Mouse (Mus musculus): ENCODE measurements around the gene Ms4a13. TPM values are rescaled to one million over a fixed set of nuclear protein-coding genes. Genes with fewer than 3 reads are reported as not detected.
"Not testable (repeated sequence)": the region's sequence is repeated elsewhere in the genome, so short reads cannot be mapped to it uniquely, and the experiment has no call there.

Ms4a13 gene
- not detected for total RNA-seq (2021)
- long read RNA-seq, experiment 1 = 0 reads
- long read RNA-seq, experiment 2 = 0 reads

DNA sequence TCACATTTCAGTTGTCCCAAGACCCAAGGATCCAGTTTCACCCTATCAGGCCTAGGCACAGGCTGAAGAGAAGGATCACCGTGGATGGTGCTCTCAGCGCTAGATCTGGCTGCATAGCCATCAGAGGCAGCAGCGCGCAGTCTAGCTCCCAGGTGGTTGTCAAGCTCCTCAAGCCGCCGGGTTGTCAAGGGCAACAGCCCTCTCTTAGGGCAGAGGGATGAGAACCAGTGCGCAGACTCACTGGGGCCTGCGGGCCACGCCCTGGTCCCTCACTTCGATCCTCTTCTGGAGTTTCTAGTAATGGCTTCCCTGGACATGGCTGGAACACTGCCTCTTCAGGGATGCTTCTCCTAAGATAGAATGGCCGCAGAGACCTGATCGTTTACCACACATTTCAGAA is at the start of gene Ms4a13:
Gene Ms4a13, minus strand, starts transcription at position 192 of the 400 bp plus-strand sequence.
- DNase-seq (ENCODE audit: low spot score in 2 of 2) = no peak

GRCm38 (mm10) chr19:11244230-11244629 is 47.7 kb upstream of the Ms4a13 start:
- no peak for DNase-seq (ENCODE audit: low spot score in 2 of 2)

DNA sequence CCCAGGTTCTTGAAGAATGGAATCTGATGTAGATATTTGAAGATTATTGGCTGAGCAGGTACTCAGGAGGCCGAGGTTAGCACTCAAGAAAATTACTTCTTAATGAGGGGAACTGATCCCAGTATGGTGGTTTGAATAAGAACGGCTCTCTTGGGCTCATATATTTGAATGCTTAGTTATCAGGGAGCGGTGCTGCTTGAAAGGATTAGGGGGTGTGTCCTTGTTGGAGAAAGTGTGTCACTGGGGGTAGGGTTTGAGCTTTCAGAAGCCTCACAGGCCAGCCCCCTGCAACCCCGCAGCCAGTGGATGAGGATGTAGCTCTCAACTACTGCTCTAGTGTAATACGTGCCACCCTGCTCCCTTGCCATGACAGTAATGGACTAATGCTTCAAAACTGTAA is 46.0 kb upstream of the Ms4a13 start:
- no peak for DNase-seq (ENCODE audit: low spot score in 2 of 2)

- DNase-seq (ENCODE audit: low spot score in 2 of 2) = no peak
Observed at GRCm38 (mm10) chr19:11235820-11236219, 39.3 kb upstream of the Ms4a13 start.

DNA sequence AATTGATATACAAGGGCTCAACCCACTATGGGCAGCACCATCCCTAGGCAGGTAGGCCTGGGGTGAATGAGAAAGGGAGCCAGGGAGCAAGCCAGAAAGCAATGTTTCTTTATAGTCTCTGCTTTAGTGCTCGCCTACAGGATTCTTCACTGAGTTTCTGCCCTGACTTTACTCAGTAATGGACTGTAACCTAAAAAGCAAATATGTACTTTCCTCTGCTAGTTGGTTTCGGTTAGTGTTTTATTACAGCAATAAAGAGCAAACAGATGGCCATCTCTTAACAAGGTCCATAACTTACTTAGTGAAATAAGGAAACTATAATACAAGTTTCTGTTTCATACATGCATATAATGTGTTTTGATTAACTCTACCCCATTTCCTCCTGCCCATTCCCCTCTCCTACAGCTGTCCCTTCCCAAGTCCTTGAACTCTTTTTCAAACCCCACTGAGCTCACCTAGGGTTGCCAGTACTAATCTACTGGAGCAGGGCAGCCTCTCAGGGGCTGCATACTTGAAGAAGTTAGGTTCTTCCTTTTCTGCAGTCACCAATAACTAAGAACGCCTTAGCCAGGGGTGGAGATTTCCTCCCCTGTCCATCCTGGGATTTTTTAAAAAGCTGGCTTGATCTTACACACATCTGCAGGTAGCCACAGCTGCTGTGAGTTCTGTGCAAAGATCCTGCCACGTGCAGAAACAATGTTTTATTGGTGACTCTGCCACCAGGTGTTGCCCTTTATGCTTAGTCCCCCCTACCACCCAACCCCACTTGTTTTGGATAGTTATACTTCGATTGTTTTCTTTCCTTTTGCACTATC is 38.6 kb upstream of the Ms4a13 start:
- DNase-seq (ENCODE audit: low spot score in 2 of 2) = no peak

- DNase-seq (ENCODE audit: low spot score in 2 of 2) = no peak
Observed at GRCm38 (mm10) chr19:11234244-11234643, 37.7 kb upstream of the Ms4a13 start.

GRCm38 (mm10) chr19:11232348-11232747 is 35.8 kb upstream of the Ms4a13 start, which contains the start of gene Ms4a12:
Ms4a12 (minus strand) TSS chr19:11232448.
- DNase-seq (ENCODE audit: low spot score in 2 of 2) = no peak

- no peak for DNase-seq (ENCODE audit: low spot score in 2 of 2)
Observed at GRCm38 (mm10) chr19:11192552-11192951, 4.0 kb downstream of the Ms4a13 start.

- no peak for DNase-seq (ENCODE audit: low spot score in 2 of 2)
Observed at GRCm38 (mm10) chr19:11184121-11184520, 12.4 kb downstream of the Ms4a13 start.

- DNase-seq (ENCODE audit: low spot score in 2 of 2) = no peak
Observed at GRCm38 (mm10) chr19:11177464-11177863, 19.1 kb downstream of the Ms4a13 start.

DNA sequence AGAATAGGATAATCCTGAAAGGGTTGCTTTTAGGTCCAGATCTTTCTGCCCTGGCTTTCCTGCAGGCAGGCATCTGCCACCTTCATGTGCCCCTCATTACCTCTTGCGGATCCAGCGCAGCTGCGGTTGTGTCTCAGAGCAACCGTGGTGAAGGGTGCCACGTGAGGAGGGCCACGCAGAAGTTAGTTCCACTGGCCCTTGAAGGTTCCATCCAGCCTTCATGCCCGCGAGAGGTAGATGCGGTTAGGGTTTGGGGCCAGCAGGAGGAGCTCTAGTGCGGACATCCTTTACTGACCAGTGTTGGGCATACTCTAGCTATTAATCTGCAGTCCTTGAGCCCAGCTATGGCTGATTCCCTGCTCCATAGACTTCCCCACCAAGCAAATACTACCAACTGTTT is 31.4 kb downstream of the Ms4a13 start, which contains the start of gene 1700025F22Rik:
Gene 1700025F22Rik, minus strand, starts transcription at position 149 of the 400 bp plus-strand sequence.
- peak in 1 of 2 experiments; percentile 3 for DNase-seq (ENCODE audit: low spot score in 2 of 2)

- DNase-seq (ENCODE audit: low spot score in 2 of 2) = not testable (repeated sequence)
Observed at GRCm38 (mm10) chr19:11157890-11158289, 38.6 kb downstream of the Ms4a13 start.

DNA sequence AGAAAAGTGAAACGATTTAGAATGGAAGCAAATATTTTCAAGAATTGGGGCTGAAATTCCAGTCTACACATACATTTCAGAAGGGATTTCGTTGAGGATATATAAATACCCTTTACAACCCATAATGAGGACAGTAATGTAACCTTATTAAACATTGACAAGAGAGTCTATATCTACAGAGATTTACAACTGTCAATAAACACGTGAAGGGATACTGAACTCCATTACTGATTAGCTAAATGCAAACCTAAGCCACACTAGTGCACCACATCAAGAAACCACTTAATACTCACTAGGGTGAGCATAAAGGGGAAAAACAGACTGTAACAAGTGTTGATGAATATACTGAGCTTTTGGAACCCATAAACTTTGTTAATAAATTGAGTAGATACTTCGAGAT is 61.2 kb downstream of the Ms4a13 start:
- no peak for DNase-seq (ENCODE audit: low spot score in 2 of 2)

DNA sequence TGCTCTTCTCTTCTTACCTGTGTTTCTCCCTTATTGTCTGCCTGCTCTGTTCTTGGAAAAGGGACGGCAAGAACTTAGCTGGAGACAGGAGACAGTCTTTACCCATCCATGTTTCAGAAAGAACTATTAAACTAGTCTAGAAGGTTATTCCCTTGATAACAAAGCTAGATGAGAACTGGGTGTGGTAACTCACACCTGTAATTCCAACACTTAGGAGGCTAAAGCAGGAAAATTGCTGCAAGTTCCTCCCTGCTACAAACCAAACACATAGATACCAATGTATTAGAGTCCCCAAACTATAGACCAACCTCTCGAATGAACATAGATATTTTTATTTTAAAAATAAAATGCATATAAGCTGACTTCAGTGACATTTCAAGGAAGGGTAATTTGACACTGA is 61.7 kb downstream of the Ms4a13 start:
- no peak for DNase-seq (ENCODE audit: low spot score in 2 of 2)

DNA sequence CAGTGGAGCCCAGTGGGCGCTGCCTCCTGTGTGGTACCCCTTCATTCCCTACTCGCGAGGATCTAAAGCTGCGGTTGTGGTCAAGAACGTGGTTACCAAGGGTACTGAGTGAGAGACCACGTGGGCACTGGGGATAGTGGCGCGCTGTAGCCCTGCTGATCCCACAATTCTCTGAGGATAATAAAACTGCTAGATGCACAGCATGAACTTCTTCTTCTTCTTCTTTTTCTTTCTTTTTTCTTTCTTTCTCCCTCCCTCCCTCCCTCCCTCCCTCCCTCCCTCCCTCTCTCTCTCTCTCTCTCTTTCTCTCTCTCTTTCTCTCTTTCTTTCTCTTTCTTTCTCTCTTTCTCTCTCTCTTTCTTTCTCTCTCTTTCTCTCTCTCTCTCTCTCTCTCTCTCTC is 65.8 kb downstream of the Ms4a13 start, which contains the start of gene 1700017D01Rik:
Gene 1700017D01Rik, minus strand, starts transcription at position 101 of the 400 bp plus-strand sequence.
- not testable (repeated sequence) for DNase-seq (ENCODE audit: low spot score in 2 of 2)

GRCm38 (mm10) chr19:11129702-11130101 is 66.8 kb downstream of the Ms4a13 start:
- DNase-seq (ENCODE audit: low spot score in 2 of 2) = no peak

DNA sequence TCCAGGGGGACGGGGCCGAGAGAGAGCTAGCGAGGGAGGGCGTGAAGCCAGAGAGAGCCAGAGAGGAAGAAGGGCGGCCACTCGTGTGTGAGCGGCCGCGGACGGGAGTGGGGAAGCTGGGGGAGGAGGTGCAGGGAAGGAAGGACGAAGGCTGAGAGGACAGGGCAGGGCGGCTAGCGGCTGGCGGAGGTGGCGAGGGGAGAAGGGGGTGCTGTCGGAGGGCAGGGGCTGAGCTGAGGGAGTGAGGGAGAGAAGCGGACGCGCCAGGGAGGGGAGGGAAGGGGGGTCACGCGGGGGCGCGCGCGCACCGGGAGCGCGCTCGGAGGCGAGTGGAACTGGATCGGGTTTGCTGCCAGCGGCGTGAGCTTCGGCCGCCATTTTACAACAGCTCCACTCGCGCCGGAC is 75.5 kb downstream of the Ms4a13 start:
- DNase-seq (ENCODE audit: low spot score in 2 of 2) = not testable (repeated sequence)

Other genes with a start within 250 kb of the Ms4a13 start
- gene Ccdc86, start 247.5 kb downstream of the Ms4a13 start, total RNA-seq (2021) = 10 to 100 TPM; 15.4 to 18.5 TPM
- 10 to 100 TPM; 15.6 to 15.9 TPM for gene Ms4a10, start 222.1 kb downstream of the Ms4a13 start, total RNA-seq (2021)
- under 1 TPM in 1 of 2 experiments, not detected in 1; 0.51 TPM for gene Ms4a15, start 203.5 kb downstream of the Ms4a13 start, total RNA-seq (2021)
- gene Ms4a18, start 178.7 kb downstream of the Ms4a13 start, total RNA-seq (2021) = not detected
- 1 to 10 TPM; 1.1 to 1.5 TPM for gene Ms4a8a, start 115.6 kb downstream of the Ms4a13 start, total RNA-seq (2021)
- not detected for gene 1700017D01Rik, start 65.9 kb downstream of the Ms4a13 start, total RNA-seq (2021)
- not detected for gene 1700025F22Rik, start 31.4 kb downstream of the Ms4a13 start, total RNA-seq (2021)
- not detected for gene Ms4a12, start 35.7 kb upstream of the Ms4a13 start, total RNA-seq (2021)
- gene Ms4a1, start 69.5 kb upstream of the Ms4a13 start, total RNA-seq (2021) = 1 to 10 TPM in 1 of 2 experiments, under 1 TPM in 1; 0.50 to 1.2 TPM
- gene Ms4a5, start 87.1 kb upstream of the Ms4a13 start, total RNA-seq (2021) = not detected
- under 1 TPM; 0.08 to 0.11 TPM for gene Ms4a14, start 117.7 kb upstream of the Ms4a13 start, total RNA-seq (2021)
- gene Ms4a7, start 139.4 kb upstream of the Ms4a13 start, total RNA-seq (2021) = 1 to 10 TPM; 2.3 to 3.1 TPM
- 1 to 10 TPM; 5.4 to 6.5 TPM for gene Ms4a4a, start 178.8 kb upstream of the Ms4a13 start, total RNA-seq (2021)
- not detected for gene Ms4a4c, start 208.0 kb upstream of the Ms4a13 start, total RNA-seq (2021)
- 1 to 10 TPM in 1 of 2 experiments, under 1 TPM in 1; 0.71 to 1.6 TPM for gene Ms4a4b, start 246.8 kb upstream of the Ms4a13 start, total RNA-seq (2021)

Data from adrenal gland, postnatal 4 days (tissue).